Mouse (Mus musculus): ENCODE results near the gene Nmu. TPM values are rescaled to one million over a fixed set of nuclear protein-coding genes. Genes with fewer than 3 reads are reported as not detected.

Gene Nmu
- polyA plus RNA-seq, 1 experiment from 2014 or later, result not detected

Other genes starting within 250 kb of the Nmu start
- gene Srd5a3, start 223.5 kb downstream of the Nmu start, polyA plus RNA-seq (2015; fragmentation: Nextera tagmentation; extraction: Ambion mirVana), result 40.0 and 40.4 TPM in 2 replicates
- 97.4 and 104 TPM in 2 replicates for gene Tmem165, start 179.9 kb downstream of the Nmu start, polyA plus RNA-seq (2015; fragmentation: Nextera tagmentation; extraction: Ambion mirVana)
- gene Clock, start 59.0 kb downstream of the Nmu start, polyA plus RNA-seq (2015; fragmentation: Nextera tagmentation; extraction: Ambion mirVana), result 11.0 and 11.3 TPM in 2 replicates
- not detected in 2 replicates for gene Pdcl2, start 32.6 kb downstream of the Nmu start, polyA plus RNA-seq (2015; fragmentation: Nextera tagmentation; extraction: Ambion mirVana)
- not detected in 2 replicates for gene Gm7271, start 120.3 kb upstream of the Nmu start, polyA plus RNA-seq (2015; fragmentation: Nextera tagmentation; extraction: Ambion mirVana)
- 33.0 and 33.3 TPM in 2 replicates for gene Exoc1, start 165.5 kb upstream of the Nmu start, polyA plus RNA-seq (2015; fragmentation: Nextera tagmentation; extraction: Ambion mirVana)
- 7.3 TPM in 2 replicates for gene Cep135, start 224.9 kb upstream of the Nmu start, polyA plus RNA-seq (2015; fragmentation: Nextera tagmentation; extraction: Ambion mirVana)

Measured in kidney, embryonic 15.5 days (tissue).